Mouse (Mus musculus): ENCODE results near the gene Slc5a3. TPM values are rescaled to one million over a fixed set of nuclear protein-coding genes. Genes with fewer than 3 reads are reported as not detected.

Gene Slc5a3
- polyA plus RNA-seq (2015; fragmentation: Nextera tagmentation; extraction: Ambion mirVana): 18.3 and 21.3 TPM in 2 replicates

- ATAC-seq (replicated peaks): peak; percentile 95
- under 1% methylated on average over 87 of the region's 99 CpGs for WGBS
- peak within 1 kb of the TSS; percentile 68 for H3K9ac ChIP-seq
Observed at GRCm38 (mm10) chr16:92057852-92058643, at the start of gene Slc5a3, which contains the start of the genes Mrps6 and Gm49711. Gene Slc5a3, plus strand, starts transcription at chr16:92058322. Gene Mrps6, plus strand, starts transcription at chr16:92058270. Gene Gm49711, plus strand, starts transcription at chr16:92058316.

GRCm38 (mm10) chr16:92009586-92009985 is 48.5 kb upstream of the Slc5a3 start:
- Histone ChIP-seq H3K4me1 (no peaks in the 10 kb centered on the region), H3K36me3 (replicated peaks) (no peaks in the 10 kb centered on the region), H3K27me3 (replicated peaks) (no peaks in the 10 kb centered on the region), H3K27ac (no peak overlapping the region), H3K9ac (no peak overlapping the region), H3K4me2 (no peak overlapping the region), H3K9me3 (no peaks in the 10 kb centered on the region), H3K4me3 (no peak overlapping the region)
- 88% methylated on average over 2 of the region's 2 CpGs for WGBS
- no peak for ATAC-seq (replicated peaks)

More at GRCm38 (mm10) chr16:92057852-92058643, at the start of gene Slc5a3, which contains the start of the genes Mrps6 and Gm49711:
- Histone ChIP-seq H3K4me3 (peak within 1 kb of the TSS; percentile 86), H3K9me3 (no peaks in the 10 kb centered on the region), H3K27me3 (replicated peaks) (no peaks in the 10 kb centered on the region), H3K4me1 (peaks cover 32% of the 10 kb centered on the region), H3K27ac (peak within 1 kb of the TSS; percentile 90), H3K4me2 (peak within 1 kb of the TSS; percentile 74), H3K36me3 (replicated peaks) (no peaks in the 10 kb centered on the region; the same call in 1 of the 2 replicates)

- no peak overlapping the region for H3K27ac ChIP-seq
- 93% methylated on average over 8 of the region's 8 CpGs for WGBS
- no peak overlapping the region for H3K4me3 ChIP-seq
- H3K9ac ChIP-seq: no peak overlapping the region
- H3K4me2 ChIP-seq: no peak overlapping the region
- no peak for ATAC-seq (replicated peaks)
- H3K9me3 ChIP-seq: no peaks in the 10 kb centered on the region
- peaks cover 12% of the 10 kb centered on the region for H3K4me1 ChIP-seq
- no peaks in the 10 kb centered on the region for H3K27me3 ChIP-seq (replicated peaks)
- no peaks in the 10 kb centered on the region for H3K36me3 ChIP-seq (replicated peaks)
Observed at GRCm38 (mm10) chr16:92016792-92017191, 41.3 kb upstream of the Slc5a3 start.

- Histone ChIP-seq H3K4me3 (peak overlapping the region; percentile 38), H3K36me3 (replicated peaks) (no peaks in the 10 kb centered on the region), H3K9ac (peak overlapping the region; percentile 44), H3K27me3 (replicated peaks) (no peaks in the 10 kb centered on the region), H3K4me1 (peaks cover 12% of the 10 kb centered on the region), H3K9me3 (no peaks in the 10 kb centered on the region), H3K4me2 (peak overlapping the region; percentile 67), H3K27ac (peak overlapping the region; percentile 70)
- 7% methylated on average over 26 of the region's 26 CpGs for WGBS
- peak; percentile 65; the same call in 1 of the 2 replicates for ATAC-seq (replicated peaks)
Observed at GRCm38 (mm10) chr16:92019141-92020118, 38.7 kb upstream of the Slc5a3 start.

GRCm38 (mm10) chr16:92021656-92022400 is 36.3 kb upstream of the Slc5a3 start:
- H3K27me3 ChIP-seq (replicated peaks): no peaks in the 10 kb centered on the region
- H3K4me2 ChIP-seq: no peak overlapping the region
- H3K27ac ChIP-seq: no peak overlapping the region
- no peaks in the 10 kb centered on the region for H3K36me3 ChIP-seq (replicated peaks)
- no peaks in the 10 kb centered on the region for H3K9me3 ChIP-seq
- H3K9ac ChIP-seq: no peak overlapping the region
- no peak for ATAC-seq (replicated peaks)
- H3K4me3 ChIP-seq: no peak overlapping the region
- WGBS: 90% methylated on average over 12 of the region's 12 CpGs
- H3K4me1 ChIP-seq: peaks cover 12% of the 10 kb centered on the region

GRCm38 (mm10) chr16:92022494-92023283 is 35.4 kb upstream of the Slc5a3 start:
- Histone ChIP-seq H3K27ac (no peak overlapping the region), H3K9ac (no peak overlapping the region), H3K36me3 (replicated peaks) (no peaks in the 10 kb centered on the region), H3K4me3 (no peak overlapping the region), H3K4me2 (no peak overlapping the region), H3K27me3 (replicated peaks) (no peaks in the 10 kb centered on the region), H3K9me3 (no peaks in the 10 kb centered on the region), H3K4me1 (peaks cover 12% of the 10 kb centered on the region)
- ATAC-seq (replicated peaks): no peak
- WGBS: 80% methylated on average over 20 of the region's 20 CpGs

- ATAC-seq (replicated peaks): no peak
- 89% methylated on average over 3 of the region's 3 CpGs for WGBS
- no peak overlapping the region for H3K27ac ChIP-seq
- H3K27me3 ChIP-seq (replicated peaks): no peaks in the 10 kb centered on the region
- H3K36me3 ChIP-seq (replicated peaks): no peaks in the 10 kb centered on the region
- no peak overlapping the region for H3K4me3 ChIP-seq
- H3K9ac ChIP-seq: no peak overlapping the region
- no peaks in the 10 kb centered on the region for H3K4me1 ChIP-seq
- H3K4me2 ChIP-seq: no peak overlapping the region
- H3K9me3 ChIP-seq: no peaks in the 10 kb centered on the region
Observed at GRCm38 (mm10) chr16:92033286-92033685, 24.8 kb upstream of the Slc5a3 start.

GRCm38 (mm10) chr16:92034676-92035075 is 23.4 kb upstream of the Slc5a3 start:
- WGBS: 71% methylated on average over 5 of the region's 5 CpGs
- H3K9me3 ChIP-seq: no peaks in the 10 kb centered on the region
- H3K9ac ChIP-seq: no peak overlapping the region
- H3K4me3 ChIP-seq: no peak overlapping the region
- no peaks in the 10 kb centered on the region for H3K36me3 ChIP-seq (replicated peaks)
- H3K27ac ChIP-seq: no peak overlapping the region
- no peaks in the 10 kb centered on the region for H3K4me1 ChIP-seq
- H3K4me2 ChIP-seq: no peak overlapping the region
- no peak for ATAC-seq (replicated peaks)
- H3K27me3 ChIP-seq (replicated peaks): no peaks in the 10 kb centered on the region

GRCm38 (mm10) chr16:92036701-92037100 is 21.4 kb upstream of the Slc5a3 start:
- ATAC-seq (replicated peaks): no peak
- Histone ChIP-seq H3K4me1 (no peaks in the 10 kb centered on the region), H3K4me3 (no peak overlapping the region), H3K27me3 (replicated peaks) (no peaks in the 10 kb centered on the region), H3K36me3 (replicated peaks) (no peaks in the 10 kb centered on the region), H3K4me2 (no peak overlapping the region), H3K27ac (no peak overlapping the region), H3K9ac (no peak overlapping the region), H3K9me3 (no peaks in the 10 kb centered on the region)
- WGBS: 53% methylated on average over 8 of the region's 8 CpGs

GRCm38 (mm10) chr16:92037891-92038607 is 20.1 kb upstream of the Slc5a3 start:
- no peak overlapping the region for H3K4me3 ChIP-seq
- no peak overlapping the region for H3K9ac ChIP-seq
- H3K4me1 ChIP-seq: no peaks in the 10 kb centered on the region
- H3K27me3 ChIP-seq (replicated peaks): no peaks in the 10 kb centered on the region
- no peaks in the 10 kb centered on the region for H3K9me3 ChIP-seq
- WGBS: 87% methylated on average over 21 of the region's 21 CpGs
- no peak overlapping the region for H3K4me2 ChIP-seq
- H3K27ac ChIP-seq: no peak overlapping the region
- ATAC-seq (replicated peaks): no peak
- H3K36me3 ChIP-seq (replicated peaks): no peaks in the 10 kb centered on the region
